Mouse (Mus musculus) CD4-positive, CD25-positive, alpha-beta regulatory T cell, adult 4 months (primary cell): ENCODE measurements around the gene Fhit. TPM values are rescaled to one million over a fixed set of nuclear protein-coding genes. Genes with fewer than 3 reads are reported as not detected.
A peak's percentile ranks its signal among the peaks of the same experiment; 100 is the strongest.

Source experiments
- ATAC-seq: one replicate; pipeline ENCODE4 v1.8.0; 2017
- polyA plus RNA-seq, 2 experiments: library from polyadenylated mRNA; unstranded; fragments of 100-300 nt; shearing (Covaris generic); gene quantifications; one replicate each; pipeline ENCODE4 v1.2.1; 2017

Fhit gene
- polyA plus RNA-seq, 2 experiments from 2014 or later: 5.6 to 8.4 TPM

DNA sequence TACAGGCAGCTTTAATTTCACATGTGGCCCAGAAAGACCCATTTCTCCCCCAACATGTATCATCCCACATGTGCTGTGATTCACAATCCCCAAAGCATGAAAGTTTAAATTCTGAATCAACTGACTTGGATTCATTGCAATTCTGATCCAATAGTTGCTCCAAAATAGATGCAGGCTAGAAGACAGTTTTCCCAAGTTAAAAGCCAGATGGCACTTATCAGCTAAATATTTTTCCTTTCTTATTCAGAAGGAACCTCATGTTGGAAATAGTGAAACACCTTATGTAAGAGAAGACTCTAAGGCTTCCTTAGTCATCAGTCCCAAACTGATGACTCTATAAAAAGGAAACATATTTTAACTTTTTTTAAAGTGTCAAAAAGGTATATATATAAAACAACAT lies 815.9 kb downstream of the Fhit start:
- no peak for ATAC-seq

DNA sequence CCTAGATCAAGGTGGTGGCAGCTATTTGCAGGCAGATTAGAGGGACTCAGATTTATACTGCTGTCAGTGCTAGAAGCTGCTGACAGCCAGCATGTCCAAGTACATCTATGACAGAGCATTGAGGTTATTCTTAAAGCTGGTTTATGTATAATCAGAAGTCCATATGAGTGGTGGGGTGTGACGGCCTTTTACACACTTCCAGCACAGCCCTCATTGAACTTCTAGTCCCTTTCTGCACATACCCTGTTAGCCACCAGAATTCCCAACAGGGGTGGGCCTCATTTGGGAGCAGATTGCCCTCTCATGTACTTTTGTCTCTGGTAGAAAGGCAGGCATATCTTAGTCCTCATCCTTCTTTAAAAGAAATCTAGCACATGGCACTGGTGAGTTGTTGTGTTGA lies 817.8 kb downstream of the Fhit start:
- no peak for ATAC-seq

DNA sequence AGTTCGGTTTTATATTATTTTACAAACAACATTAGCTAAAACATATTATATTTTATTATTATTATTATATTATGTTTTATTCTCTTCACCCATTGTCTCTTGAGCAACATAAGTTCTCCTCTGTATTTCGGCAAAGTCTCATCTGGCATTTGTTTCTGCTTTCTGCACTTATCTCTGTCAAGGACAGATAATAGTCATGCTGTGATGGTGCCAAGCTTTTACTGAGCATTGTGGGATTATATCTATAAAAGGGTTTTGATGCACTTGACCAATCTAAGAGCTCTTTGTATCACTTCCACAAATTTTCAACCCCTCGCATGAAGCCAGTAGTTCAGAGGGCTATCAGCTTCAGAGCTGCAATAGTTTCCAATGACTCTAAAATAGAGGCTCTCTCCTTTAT lies 845.1 kb downstream of the Fhit start:
- ATAC-seq: no peak

GRCm38 (mm10) chr14:10312190-10312589 lies 849.6 kb downstream of the Fhit start:
- no peak for ATAC-seq

DNA sequence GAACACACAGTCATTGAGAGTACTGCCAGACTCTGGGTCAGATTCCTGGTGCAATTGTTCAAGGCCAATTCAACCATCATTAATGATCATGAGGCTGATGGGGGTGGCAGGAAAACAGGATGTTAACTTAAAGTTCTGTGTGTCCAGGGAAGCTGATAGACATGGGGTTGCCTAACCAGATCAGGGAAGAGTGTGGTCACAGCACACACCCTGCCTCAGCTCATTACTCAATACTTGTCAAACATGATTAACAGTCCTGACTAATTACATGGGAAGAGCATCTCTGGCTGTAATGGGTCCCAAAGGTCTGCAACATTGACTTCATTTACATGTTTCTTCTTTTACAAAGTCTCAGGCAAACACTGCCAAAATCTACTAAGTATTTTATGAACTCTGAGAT lies 856.5 kb downstream of the Fhit start:
- ATAC-seq: no peak

GRCm38 (mm10) chr14:10301497-10301896 lies 860.3 kb downstream of the Fhit start:
- ATAC-seq: peak; percentile 71

DNA sequence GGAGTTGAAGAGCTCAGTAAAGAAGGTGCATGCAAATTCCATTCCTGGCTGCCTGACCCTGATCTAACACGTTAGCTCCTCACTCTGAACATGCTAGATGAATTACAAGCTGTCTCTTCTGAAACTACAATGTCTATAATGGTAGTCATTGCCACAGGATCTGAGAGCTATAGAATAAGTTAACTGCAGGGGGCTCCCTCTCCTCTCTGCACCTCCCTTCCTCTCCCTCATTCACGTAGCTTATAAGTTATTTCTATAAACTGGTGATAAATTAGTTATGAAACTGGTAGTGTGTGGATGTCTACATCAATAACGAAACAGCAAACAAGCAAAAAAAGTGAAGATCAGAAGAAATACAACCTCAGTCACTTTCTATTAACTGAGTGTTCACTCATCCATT lies 860.9 kb downstream of the Fhit start:
- ATAC-seq: peak; percentile 74

GRCm38 (mm10) chr14:10299030-10299429 lies 862.8 kb downstream of the Fhit start:
- no peak for ATAC-seq

DNA sequence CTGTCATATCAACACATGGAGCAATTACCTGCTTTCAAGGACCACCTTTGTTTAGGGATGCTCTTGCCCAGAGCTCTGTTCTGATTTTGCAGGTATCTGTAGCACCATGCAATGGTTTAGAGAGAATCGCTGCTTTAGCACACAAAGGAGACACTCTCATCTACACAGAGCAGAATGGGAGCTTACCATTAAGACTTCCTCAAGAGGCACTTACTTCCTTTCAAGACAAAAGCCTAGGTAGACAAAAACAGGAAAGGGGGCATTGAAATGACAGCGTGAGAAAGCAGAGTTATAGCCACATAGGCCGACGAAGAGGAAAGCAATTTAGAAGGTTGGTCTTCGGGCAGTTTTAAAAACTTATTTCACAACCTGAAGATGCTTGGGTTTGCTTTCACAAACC lies 872.8 kb downstream of the Fhit start:
- peak; percentile 58 for ATAC-seq

GRCm38 (mm10) chr14:10286027-10286426 lies 875.8 kb downstream of the Fhit start:
- ATAC-seq: no peak

- no peak for ATAC-seq
These were observed 933.1 kb downstream of the Fhit start for GRCm38 (mm10) chr14:10228708-10229107.

DNA sequence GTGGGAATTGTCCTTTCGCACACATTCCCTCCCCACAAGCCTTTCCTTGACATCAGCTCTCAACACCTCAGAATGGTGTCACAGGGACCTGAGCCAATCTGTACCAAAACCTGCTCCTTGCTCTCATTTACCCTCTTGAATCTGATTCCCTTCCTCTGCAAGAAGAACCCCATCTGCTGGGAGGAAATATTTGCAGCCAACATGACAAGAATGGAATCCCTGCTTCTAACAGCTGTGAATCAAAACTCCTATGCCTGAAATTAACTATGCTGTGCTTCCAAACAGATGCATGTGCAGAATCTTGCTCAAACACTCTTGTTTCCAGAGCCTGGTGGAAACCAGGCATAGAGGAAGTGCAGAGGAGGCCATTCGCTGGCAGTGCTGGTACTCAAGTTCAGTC lies 940.0 kb downstream of the Fhit start:
- no peak for ATAC-seq

GRCm38 (mm10) chr14:10213216-10213615 lies 948.6 kb downstream of the Fhit start:
- no peak for ATAC-seq

GRCm38 (mm10) chr14:10211184-10211583 lies 950.7 kb downstream of the Fhit start:
- no peak for ATAC-seq

- ATAC-seq: no peak
These were observed 952.8 kb downstream of the Fhit start for GRCm38 (mm10) chr14:10209007-10209406.

GRCm38 (mm10) chr14:10205699-10206098 lies 956.1 kb downstream of the Fhit start:
- no peak for ATAC-seq

- ATAC-seq: no peak
These were observed 956.5 kb downstream of the Fhit start for GRCm38 (mm10) chr14:10205290-10205689.

DNA sequence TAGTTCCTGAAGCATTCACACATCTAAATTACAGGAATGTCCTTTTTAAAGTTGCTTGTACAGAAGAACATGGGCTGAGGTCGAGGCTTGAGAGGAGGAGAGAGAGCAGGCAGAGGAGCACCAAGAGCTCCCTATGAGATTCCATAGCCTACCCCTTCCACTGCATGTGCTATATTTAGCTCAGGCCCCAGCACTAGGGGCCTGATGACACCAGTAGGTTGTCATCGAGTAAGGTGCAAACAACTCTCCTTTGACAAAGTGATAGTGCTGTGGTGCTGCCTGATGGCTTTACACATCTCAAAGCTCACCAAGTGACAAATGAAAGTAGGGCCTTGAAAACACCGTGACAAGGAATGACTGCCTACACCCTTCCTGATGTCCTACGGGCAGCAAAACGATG lies 967.7 kb downstream of the Fhit start:
- no peak for ATAC-seq

DNA sequence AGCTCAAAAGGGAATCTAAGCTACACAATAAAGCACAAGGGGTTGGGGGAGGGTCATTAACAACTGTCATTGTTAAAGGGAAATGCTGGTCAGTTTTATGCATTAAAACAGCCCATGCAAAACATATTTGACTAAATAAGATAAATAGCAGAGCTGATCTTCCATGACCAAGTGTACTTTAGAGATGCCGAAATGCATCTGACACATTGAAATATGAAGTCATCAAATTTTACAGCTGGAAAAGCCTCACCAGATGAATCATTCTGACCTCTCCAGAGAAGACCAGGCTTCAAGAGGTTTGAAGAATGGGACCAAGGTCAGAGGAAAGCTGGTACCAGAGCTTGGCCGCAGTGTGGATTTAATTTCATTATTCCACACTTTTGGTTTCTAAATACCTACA lies 990.1 kb downstream of the Fhit start:
- ATAC-seq: no peak

DNA sequence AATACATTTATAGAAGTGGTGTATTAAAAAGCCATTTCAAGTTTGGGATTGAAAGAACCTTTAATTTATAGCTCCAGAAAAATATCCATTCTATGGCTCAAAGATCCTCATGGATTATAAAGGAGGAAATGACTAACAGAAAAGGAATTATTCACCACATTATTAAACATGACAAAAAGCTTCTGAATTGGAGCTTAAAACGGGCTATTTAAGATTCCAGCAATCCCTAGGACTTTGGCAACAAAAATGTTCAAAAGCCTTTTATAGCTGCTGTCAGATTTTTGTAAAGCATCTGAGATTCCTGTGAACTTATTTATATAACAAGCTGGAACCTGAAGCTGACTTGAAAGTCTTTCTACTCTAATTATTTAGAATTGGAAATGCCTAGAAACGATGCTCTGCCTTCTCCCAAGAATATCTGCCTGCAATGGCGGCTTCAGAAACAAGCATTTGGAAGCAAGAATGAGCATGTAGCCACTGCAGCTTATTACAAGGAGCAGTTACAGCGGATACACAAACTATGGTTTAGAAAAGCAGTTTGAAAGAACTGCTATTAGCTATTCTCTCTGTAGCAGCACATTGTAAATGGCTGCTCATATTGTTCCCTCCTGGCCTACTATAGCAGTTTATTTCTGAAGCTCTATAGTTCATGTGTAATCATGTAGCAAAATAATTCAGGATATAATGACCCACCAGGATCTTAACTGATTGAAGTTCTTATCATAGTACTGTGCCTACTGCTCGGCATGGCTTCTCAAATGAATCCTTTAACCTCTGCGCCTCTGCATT lies 995.0 kb downstream of the Fhit start:
- ATAC-seq: no peak

DNA sequence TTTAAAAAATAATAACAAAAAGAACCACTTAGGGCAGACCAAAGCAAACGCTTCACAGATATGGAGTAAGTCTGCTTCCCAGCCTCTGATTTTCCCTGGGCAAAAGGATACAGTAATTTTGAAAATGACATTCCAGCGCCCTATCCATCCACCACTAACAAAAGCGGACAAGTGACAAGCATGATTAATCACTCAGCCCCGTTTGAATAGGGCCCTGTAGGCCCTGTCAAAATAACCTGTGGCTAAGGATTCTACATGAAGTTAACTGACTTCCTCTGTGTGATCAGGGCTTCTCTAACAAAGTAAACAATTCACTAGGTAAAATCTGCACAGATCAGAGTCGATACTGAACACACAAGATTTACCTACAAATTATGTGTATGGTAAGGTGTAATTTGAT lies 1012.0 kb downstream of the Fhit start:
- ATAC-seq: no peak

DNA sequence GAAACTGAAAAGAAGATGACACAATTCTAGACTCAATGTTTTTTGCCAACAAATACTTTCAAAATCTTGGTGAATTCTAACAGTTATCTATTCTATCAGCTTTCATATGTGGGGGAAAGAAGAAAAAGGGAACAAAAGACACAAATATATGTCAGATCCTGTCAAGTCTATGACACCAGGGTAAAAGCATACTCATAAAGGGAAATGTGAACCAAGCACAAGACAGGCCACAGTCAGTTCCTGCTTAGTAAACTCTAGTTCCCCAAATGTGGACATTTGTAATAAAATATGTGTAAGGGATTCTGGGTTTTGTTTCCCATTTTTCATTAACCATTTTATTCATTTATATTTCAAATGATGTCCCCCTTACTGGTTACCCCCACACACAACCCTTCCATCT lies 1022.5 kb downstream of the Fhit start:
- ATAC-seq: no peak

DNA sequence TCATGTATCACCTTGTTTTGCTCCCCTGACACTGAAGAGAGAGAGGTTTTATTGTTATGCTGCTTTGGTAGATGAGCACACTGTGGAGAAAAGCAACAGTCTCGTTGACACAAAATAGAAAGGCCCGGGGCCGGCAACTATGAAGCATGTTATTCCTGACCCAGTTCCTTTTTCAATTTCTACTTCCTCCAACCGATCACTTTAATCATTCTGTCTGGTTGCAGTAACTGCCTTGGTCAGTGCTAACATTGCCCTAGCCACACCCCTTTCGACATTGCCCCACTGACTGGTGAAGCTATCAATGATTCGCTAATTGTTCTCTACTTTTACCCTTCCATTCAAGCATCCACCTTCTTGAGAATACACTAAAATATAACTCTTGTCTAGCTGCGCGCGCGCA lies 1028.0 kb downstream of the Fhit start:
- ATAC-seq: no peak

- ATAC-seq: no peak
These were observed 1032.2 kb downstream of the Fhit start for GRCm38 (mm10) chr14:10129675-10130074.

DNA sequence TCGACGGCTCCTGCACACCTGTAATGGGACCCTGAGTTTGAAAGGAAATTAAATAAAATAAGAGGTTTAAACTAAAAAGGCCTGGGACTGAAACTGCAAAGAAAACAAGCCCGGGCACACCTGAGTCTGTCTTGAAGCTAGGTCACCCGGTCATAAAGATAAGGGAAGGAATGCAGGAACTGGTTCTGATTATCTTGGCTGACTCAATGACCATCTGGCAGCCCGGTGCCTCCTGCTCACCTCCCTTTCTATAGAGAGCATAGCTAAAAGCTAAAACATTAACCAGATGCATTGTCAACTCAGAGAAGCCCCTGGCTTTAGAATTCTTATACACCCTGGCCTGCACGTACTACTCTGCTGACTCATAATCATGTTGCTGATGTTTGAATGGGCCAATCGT lies 1032.7 kb downstream of the Fhit start:
- no peak for ATAC-seq
